Mouse (Mus musculus) lung, postnatal 0 days (tissue): ENCODE results near the gene Ifnar2. TPM values are rescaled to one million over a fixed set of nuclear protein-coding genes. Genes with fewer than 3 reads are reported as not detected.
"Not testable (repeated sequence)": the region's sequence is repeated elsewhere in the genome, so short reads cannot be mapped to it uniquely, and the experiment has no call there.

Experiments
- ATAC-seq: fragments of 200-750 bp; cut with Nextera tagmentation; 2 replicates; pipeline ENCODE4 v1.8.0; 2017; ENCODE audit warnings: moderate library complexity
- DNase-seq: peaks from one replicate; pipeline ENCODE4 v3.0.0-alpha.2; 2016; ENCODE audit warnings: low spot score
- H3K27ac ChIP-seq: fragments of 300-500 bp; sonication (generic); 2 replicates; pipeline ENCODE4 v1.5.1; 2014; ENCODE audit warnings: antibody characterized with exemption, mild to moderate bottlenecking, low read length, mixed read lengths
- H3K27me3 ChIP-seq: fragments of 300-500 bp; sonication (generic); replicated peaks from 2 replicates; pipeline ENCODE4 v1.6.1; 2014; ENCODE audit warnings: low read length, mixed read lengths; ENCODE audit not compliant: insufficient read depth
- H3K36me3 ChIP-seq: fragments of 300-500 bp; sonication (generic); 2 replicates; pipeline ENCODE4 v1.6.1; 2014; ENCODE audit warnings: low read length, mixed read lengths; ENCODE audit not compliant: insufficient read depth
- H3K4me1 ChIP-seq: fragments of 300-500 bp; sonication (generic); 2 replicates; pipeline ENCODE4 v1.6.1; 2014; ENCODE audit warnings: antibody characterized with exemption, low read depth, low read length, mixed read lengths; ENCODE audit not compliant: insufficient read depth
- H3K4me2 ChIP-seq: fragments of 300-500 bp; sonication (generic); replicated peaks from 2 replicates; pipeline ENCODE4 v1.6.1; 2014; ENCODE audit warnings: low read depth, mild to moderate bottlenecking, low read length, moderate library complexity, mixed read lengths
- H3K4me3 ChIP-seq: fragments of 300-500 bp; sonication (generic); 2 replicates; pipeline ENCODE4 v1.5.1; 2014; ENCODE audit warnings: low read depth, low read length
- H3K9ac ChIP-seq: fragments of 300-500 bp; sonication (generic); replicated peaks from 2 replicates; pipeline ENCODE4 v1.6.1; 2014; ENCODE audit warnings: low read depth, mild to moderate bottlenecking
- H3K9me3 ChIP-seq: fragments of 300-500 bp; sonication (generic); 2 replicates; pipeline ENCODE4 v1.6.1; 2016; ENCODE audit warnings: low read length, mixed read lengths
- CTCF ChIP-seq: IDR thresholded peaks from 2 replicates; pipeline ENCODE4 v1.5.1; 2016; ENCODE audit warnings: antibody characterized with exemption, mild to moderate bottlenecking
- EP300 ChIP-seq: IDR thresholded peaks from 2 replicates; pipeline ENCODE4 v1.6.1; 2016; ENCODE audit warnings: antibody characterized with exemption, mild to moderate bottlenecking, control low read depth
- WGBS: fragments of 180-500 bp; shearing (Covaris S2); extraction: QIAGEN DNeasy Blood & Tissue Kit; methylation state at CpG from one replicate; pipeline ENCODE4 v1.1.7; 2014; 5-methylcytosine and 5-hydroxymethylcytosine counted together
- polyA plus RNA-seq: library from polyadenylated mRNA; unstranded; fragments of >200 nt; fragmentation: Nextera tagmentation; extraction: Ambion mirVana; gene quantifications from 2 replicates; pipeline ENCODE4 v1.2.1, GENCODE M21; 2015

The Ifnar2 gene
- polyA plus RNA-seq, 1 experiment from 2014 or later = 104 TPM

DNA sequence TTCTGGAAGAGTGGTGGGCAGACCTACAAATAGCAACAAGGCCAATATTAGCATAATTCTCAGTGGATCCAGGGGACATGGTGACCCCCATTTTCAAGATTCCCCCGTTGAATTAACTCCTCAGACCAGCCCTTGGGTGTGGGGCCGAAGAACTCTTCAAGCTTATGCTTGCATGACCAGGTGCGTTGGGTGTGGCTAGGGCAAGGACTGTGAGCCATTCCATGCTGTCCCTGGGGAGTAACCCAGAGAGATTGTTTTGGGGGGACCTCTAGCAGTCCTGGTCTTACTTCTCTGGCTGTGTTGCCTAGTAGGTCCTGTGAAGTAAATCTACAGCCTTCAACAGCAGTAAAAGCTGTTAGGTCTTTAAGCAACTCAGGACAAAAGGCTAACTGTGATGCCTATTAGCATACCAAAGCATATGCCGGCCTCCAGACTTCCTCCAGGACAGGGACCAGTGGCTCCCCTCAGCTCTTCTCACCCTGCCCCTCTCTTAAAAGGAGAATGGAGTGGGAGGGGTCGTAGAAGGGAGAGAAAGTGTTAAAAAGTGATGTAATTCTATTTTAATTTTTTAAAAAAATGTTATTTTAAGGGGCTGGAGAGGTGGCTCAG lies 60.2 kb downstream of the Ifnar2 start:
- H3K4me2 ChIP-seq = no peak overlapping the region
- WGBS = 43% methylated on average over 5 of the region's 5 CpGs
- H3K4me3 ChIP-seq = no peak overlapping the region
- no peaks in the 10 kb centered on the region; the same call in 1 of the 2 replicates for H3K4me1 ChIP-seq
- H3K9ac ChIP-seq = no peak overlapping the region
- no peaks in the 10 kb centered on the region for H3K27me3 ChIP-seq
- ATAC-seq = no peak
- DNase-seq = no peak
- H3K9me3 ChIP-seq = no peaks in the 10 kb centered on the region
- no peak for TF ChIP-seq EP300
- TF ChIP-seq CTCF = no peak
- H3K36me3 ChIP-seq = no peaks in the 10 kb centered on the region
- no peak overlapping the region for H3K27ac ChIP-seq

GRCm38 (mm10) chr16:91433329-91433933 lies 60.8 kb downstream of the Ifnar2 start:
- Histone ChIP-seq H3K9me3 (no peaks in the 10 kb centered on the region), H3K36me3 (no peaks in the 10 kb centered on the region), H3K27ac (no peak overlapping the region), H3K4me2 (no peak overlapping the region), H3K9ac (no peak overlapping the region), H3K27me3 (no peaks in the 10 kb centered on the region), H3K4me1 (no peaks in the 10 kb centered on the region; the same call in 1 of the 2 replicates), H3K4me3 (no peak overlapping the region)
- peak; percentile 63 for DNase-seq
- ATAC-seq = peak; percentile 67
- WGBS = 28% methylated on average over 8 of the region's 8 CpGs
- no peak for TF ChIP-seq CTCF
- no peak for TF ChIP-seq EP300

DNA sequence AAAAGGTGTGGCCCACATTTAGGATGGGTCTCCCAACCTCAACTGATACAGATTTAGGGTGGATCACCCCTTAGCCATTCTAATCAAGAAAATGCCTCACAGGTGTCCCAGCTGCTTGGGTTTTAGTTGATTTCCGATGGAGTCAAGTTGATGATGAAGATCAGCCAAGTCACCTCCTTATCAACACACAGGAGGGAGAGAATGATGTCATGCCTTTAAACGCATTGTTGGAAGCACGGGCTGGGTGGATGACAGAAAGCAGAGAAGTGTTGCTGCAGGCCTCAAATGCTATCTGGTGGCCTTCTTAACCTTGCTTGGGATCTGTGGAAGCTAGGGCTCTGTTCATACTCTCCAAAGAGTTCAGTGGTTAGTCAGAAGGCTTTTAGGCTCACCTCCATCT lies 61.5 kb downstream of the Ifnar2 start:
- no peak for ATAC-seq
- H3K9me3 ChIP-seq = no peaks in the 10 kb centered on the region
- H3K4me3 ChIP-seq = no peak overlapping the region
- no peak for TF ChIP-seq EP300
- no peak for TF ChIP-seq CTCF
- H3K4me2 ChIP-seq = no peak overlapping the region
- no peaks in the 10 kb centered on the region for H3K27me3 ChIP-seq
- no peak for DNase-seq
- 74% methylated on average over 3 of the region's 3 CpGs for WGBS
- H3K9ac ChIP-seq = no peak overlapping the region
- no peaks in the 10 kb centered on the region for H3K36me3 ChIP-seq
- H3K4me1 ChIP-seq = no peaks in the 10 kb centered on the region; the same call in 1 of the 2 replicates
- no peak overlapping the region for H3K27ac ChIP-seq

- Histone ChIP-seq H3K9me3 (no peaks in the 10 kb centered on the region), H3K4me3 (no peak overlapping the region), H3K27ac (no peak overlapping the region), H3K4me2 (no peak overlapping the region), H3K9ac (no peak overlapping the region), H3K4me1 (peaks cover 3% of the 10 kb centered on the region; the same call in 1 of the 2 replicates), H3K27me3 (no peaks in the 10 kb centered on the region), H3K36me3 (no peaks in the 10 kb centered on the region)
- DNase-seq (no peak), ATAC-seq (no peak)
- 63% methylated on average over 3 of the region's 3 CpGs for WGBS
- TF ChIP-seq CTCF = no peak
- TF ChIP-seq EP300 = no peak
Observed at GRCm38 (mm10) chr16:91438081-91438480, 65.5 kb downstream of the Ifnar2 start.

GRCm38 (mm10) chr16:91438599-91438998 lies 66.0 kb downstream of the Ifnar2 start:
- H3K9ac ChIP-seq, ATAC-seq, H3K36me3 ChIP-seq, H3K27me3 ChIP-seq, H3K27ac ChIP-seq, DNase-seq, H3K9me3 ChIP-seq, H3K4me2 ChIP-seq, H3K4me1 ChIP-seq, H3K4me3 ChIP-seq: not testable (repeated sequence)
- 80% methylated on average over 1 of the region's 1 CpGs for WGBS

DNA sequence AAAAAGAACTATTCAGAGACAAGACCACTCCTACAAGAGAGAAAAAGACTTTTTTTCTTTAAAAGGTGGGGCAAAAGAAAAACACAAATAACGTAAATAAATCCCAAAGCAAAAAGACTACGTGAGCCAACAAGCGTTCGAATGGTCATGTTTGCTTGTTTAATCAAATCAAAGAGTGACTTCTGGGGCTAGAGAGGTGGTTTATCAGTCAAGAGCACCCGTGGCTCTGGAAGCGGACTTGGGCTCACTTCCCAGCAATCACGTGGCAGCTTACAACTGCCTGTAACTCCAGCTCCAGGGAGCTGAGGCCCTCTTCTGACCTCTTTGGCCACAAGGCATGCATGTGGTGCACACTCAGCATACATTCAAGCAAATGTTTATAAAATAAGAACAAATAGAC lies 68.8 kb downstream of the Ifnar2 start:
- DNase-seq (peak; percentile 88), ATAC-seq (peak; percentile 96)
- Histone ChIP-seq H3K9ac (no peak overlapping the region), H3K4me1 (peaks cover 3% of the 10 kb centered on the region; the same call in 1 of the 2 replicates), H3K9me3 (no peaks in the 10 kb centered on the region), H3K36me3 (no peaks in the 10 kb centered on the region), H3K4me3 (no peak overlapping the region), H3K27me3 (no peaks in the 10 kb centered on the region), H3K4me2 (no peak overlapping the region), H3K27ac (peak overlapping the region; percentile 43; the same call in 1 of the 2 replicates)
- TF ChIP-seq CTCF (peak; percentile 67), EP300 (peak; percentile 26; the same call in 1 of the 2 replicates)
- WGBS = 9% methylated on average over 7 of the region's 7 CpGs
